In genomic region chr13:53055697-53056096, GRCm38 (mm10) we compare ENCODE assay signal across 18 mouse cellular contexts.
"Had no signal": no experiment of that assay in that cellular context is flagged by ENCODE, and none has a peak within 500 bp of the region (broad histone marks: within the 10 kb centered on the region; RNA-seq: fewer than 3 reads in every experiment).

No protein-coding gene starts in this region.

- H3K4me2 ChIP-seq: liver, embryonic 15.5 days; lung, embryonic 15.5 days; midbrain, embryonic 11.5 days; midbrain, embryonic 13.5 days; midbrain, embryonic 15.5 days; neural tube, embryonic 12.5 days; stomach, embryonic 15.5 days had no signal

- H3K4me1 ChIP-seq: liver, embryonic 15.5 days; lung, embryonic 15.5 days; megakaryocyte, embryonic 14.5 days; midbrain, embryonic 13.5 days; midbrain, embryonic 15.5 days; neural tube, embryonic 12.5 days; stomach, embryonic 15.5 days had no signal

- H3K9me3 ChIP-seq: liver, embryonic 15.5 days; lung, embryonic 15.5 days; midbrain, embryonic 13.5 days; midbrain, embryonic 15.5 days; neural tube, embryonic 12.5 days; stomach, embryonic 15.5 days had no signal

- H3K27ac ChIP-seq: liver, embryonic 15.5 days; lung, embryonic 15.5 days; macrophage; midbrain, embryonic 13.5 days; midbrain, embryonic 15.5 days; neural tube, embryonic 12.5 days; stomach, embryonic 15.5 days; stomach, postnatal 0 days had no signal

- H3K4me3 ChIP-seq: liver, embryonic 15.5 days; lung, embryonic 15.5 days; megakaryocyte, embryonic 14.5 days; midbrain, embryonic 13.5 days; midbrain, embryonic 15.5 days; neural tube, embryonic 12.5 days; stomach, embryonic 15.5 days had no signal

- H3K27me3 ChIP-seq: liver, embryonic 15.5 days; lung, embryonic 15.5 days; midbrain, embryonic 13.5 days; midbrain, embryonic 15.5 days; neural tube, embryonic 12.5 days; stomach, embryonic 15.5 days had no signal

- DNase-seq: liver, postnatal 0 days; lung, adult 2 months; lung, postnatal 14 days; lung, postnatal 36 days; right cerebral cortex, postnatal 14 days; thymus, adult 2 months; thymus, postnatal 25 days; thymus, postnatal 4 days had no signal

- H3K9ac ChIP-seq: liver, embryonic 15.5 days; liver, postnatal 0 days; lung, embryonic 15.5 days; midbrain, embryonic 13.5 days; midbrain, embryonic 15.5 days; neural tube, embryonic 12.5 days; stomach, embryonic 15.5 days had no signal

- H3K36me3 ChIP-seq: liver, embryonic 15.5 days; lung, embryonic 15.5 days; midbrain, embryonic 13.5 days; midbrain, embryonic 15.5 days; neural tube, embryonic 12.5 days; stomach, embryonic 15.5 days had no signal
